In genomic region chr2:178536574-178536973, GRCm38 (mm10) we compare ENCODE assay signal across 25 mouse cellular contexts.
DNase-seq lines count a peak whose midpoint lies in the region; ATAC-seq and TF ChIP-seq lines count a peak whose summit lies in the region.
"Had no signal": no experiment of that assay in that cellular context is flagged by ENCODE, and none has a peak within 500 bp of the region (broad histone marks: within the 10 kb centered on the region; RNA-seq: fewer than 3 reads in every experiment).

No protein-coding gene starts in this region.

- no peaks in the 10 kb centered on the region for H3K9me3 ChIP-seq in hindbrain, postnatal 0 days (ENCODE audit: low read length)
- H3K9me3 ChIP-seq in hindbrain, embryonic 11.5 days (ENCODE audit: control insufficient read depth, low read length): no peaks in the 10 kb centered on the region
- H3K9me3 ChIP-seq: embryonic facial prominence, embryonic 13.5 days; embryonic facial prominence, embryonic 15.5 days; forebrain, embryonic 10.5 days; forebrain, embryonic 12.5 days had no signal

- no peaks in the 10 kb centered on the region; the same call in 1 of the 2 replicates for H3K4me1 ChIP-seq in hindbrain, postnatal 0 days (ENCODE audit: insufficient read depth, low read length)
- no peaks in the 10 kb centered on the region for H3K4me1 ChIP-seq in hindbrain, embryonic 11.5 days (replicated peaks; ENCODE audit: control insufficient read depth, insufficient read depth, low read length)
- H3K4me1 ChIP-seq: embryonic facial prominence, embryonic 13.5 days; embryonic facial prominence, embryonic 15.5 days; forebrain, embryonic 12.5 days had no signal

- no peaks in the 10 kb centered on the region for H3K36me3 ChIP-seq in hindbrain, postnatal 0 days (ENCODE audit: insufficient read depth, low read length)
- H3K36me3 ChIP-seq in hindbrain, embryonic 11.5 days (ENCODE audit: control insufficient read depth, insufficient read depth, low read length): no peaks in the 10 kb centered on the region
- H3K36me3 ChIP-seq: embryonic facial prominence, embryonic 13.5 days; embryonic facial prominence, embryonic 15.5 days; forebrain, embryonic 10.5 days; forebrain, embryonic 12.5 days; G1E had no signal

- no peak overlapping the region for H3K27ac ChIP-seq in hindbrain, postnatal 0 days
- H3K27ac ChIP-seq in hindbrain, embryonic 11.5 days (ENCODE audit: low read depth, low read length): no peak overlapping the region
- H3K27ac ChIP-seq: embryonic facial prominence, embryonic 13.5 days; embryonic facial prominence, embryonic 15.5 days; forebrain, embryonic 10.5 days; forebrain, embryonic 12.5 days had no signal

- no peak overlapping the region for H3K4me2 ChIP-seq in hindbrain, postnatal 0 days (ENCODE audit: low read depth, low read length)
- no peak overlapping the region for H3K4me2 ChIP-seq in hindbrain, embryonic 11.5 days (replicated peaks; ENCODE audit: low read depth, low read length)
- H3K4me2 ChIP-seq: embryonic facial prominence, embryonic 13.5 days; embryonic facial prominence, embryonic 15.5 days; forebrain, embryonic 12.5 days had no signal

- no peaks in the 10 kb centered on the region for H3K27me3 ChIP-seq in hindbrain, postnatal 0 days (ENCODE audit: insufficient read depth, low read length)
- no peaks in the 10 kb centered on the region for H3K27me3 ChIP-seq in hindbrain, embryonic 11.5 days (ENCODE audit: control insufficient read depth, insufficient read depth, low read length)
- H3K27me3 ChIP-seq: embryonic facial prominence, embryonic 13.5 days; forebrain, embryonic 12.5 days had no signal

- no peak overlapping the region for H3K9ac ChIP-seq in hindbrain, postnatal 0 days (replicated peaks; ENCODE audit: low read length)
- no peak overlapping the region for H3K9ac ChIP-seq in hindbrain, embryonic 11.5 days (ENCODE audit: low read depth, low read length)
- H3K9ac ChIP-seq: embryonic facial prominence, embryonic 13.5 days; embryonic facial prominence, embryonic 15.5 days; forebrain, embryonic 12.5 days had no signal

- DNase-seq in cerebellum, postnatal 10 days: peak; percentile 54 to 76
- DNase-seq in cerebellum, postnatal 25 days: peak; percentile 29 to 47
- DNase-seq in cerebellum, adult 9-11 months: no peak
- DNase-seq in hindbrain, postnatal 0 days (ENCODE audit: low spot score): peak; percentile 37
- no peak for DNase-seq in hindbrain, embryonic 11.5 days (ENCODE audit: low spot score)
- DNase-seq in brain, adult 2 months (ENCODE audit: low read depth, low spot score): peak; percentile 17
- DNase-seq: adrenal gland, adult 8-10 months; adrenal gland, postnatal 14 days; adrenal gland, postnatal 36 days; B cell, adult 2 months; cerebellum, adult 11-12 months; cerebellum, postnatal 36 days; embryo, embryonic 11 days had no signal

- no peak for TF ChIP-seq CTCF in hindbrain, postnatal 0 days (IDR thresholded peaks at IDR 0.05; ENCODE audit: low read depth)

- WGBS in hindbrain, postnatal 0 days: 62% methylated on average over 4 of the region's 4 CpGs
- WGBS in hindbrain, embryonic 11.5 days: 90% methylated on average over 4 of the region's 4 CpGs

- no peak for ATAC-seq in cerebellum, adult (ENCODE audit: insufficient number of reproducible peaks, low FRiP score, low TSS enrichment)
- ATAC-seq in hindbrain, postnatal 0 days: peak; percentile 69
- no peak for ATAC-seq in hindbrain, embryonic 11.5 days (ENCODE audit: low FRiP score)
- ATAC-seq: activated CD4-positive, CD25-positive, alpha-beta regulatory T cell, adult 4 months; CD4-positive, CD25-positive, alpha-beta regulatory T cell, adult 4 months; forebrain, embryonic 14.5 days; forebrain, embryonic 16.5 days; Patski had no signal

- H3K4me3 ChIP-seq in hindbrain, postnatal 0 days (ENCODE audit: low read length): no peak overlapping the region
- H3K4me3 ChIP-seq in hindbrain, embryonic 11.5 days (ENCODE audit: low read depth, low read length): no peak overlapping the region
- H3K4me3 ChIP-seq: embryonic facial prominence, embryonic 13.5 days; embryonic facial prominence, embryonic 15.5 days; erythroblast, embryonic 14.5 days; forebrain, embryonic 10.5 days; forebrain, embryonic 12.5 days had no signal

Comparison
In these comparisons a context has a peak if more than half of its experiments do, and no peak if none do; other contexts are left out.
1. DNase-seq: peak in cerebellum, postnatal 10 days (2 of 2), cerebellum, postnatal 25 days (2 of 2), hindbrain, postnatal 0 days (single experiment) and brain, adult 2 months (single experiment); none in cerebellum, adult 9-11 months (single experiment) and hindbrain, embryonic 11.5 days (single experiment).